Mouse (Mus musculus): Measurements from ENCODE around the gene Dpp4. TPM values are rescaled to one million over a fixed set of nuclear protein-coding genes. Genes with fewer than 3 reads are reported as not detected.

The Dpp4 gene
- total and polyA plus RNA-seq, 2 experiments from 2014 or later = 2.2 to 5.4 TPM

DNA sequence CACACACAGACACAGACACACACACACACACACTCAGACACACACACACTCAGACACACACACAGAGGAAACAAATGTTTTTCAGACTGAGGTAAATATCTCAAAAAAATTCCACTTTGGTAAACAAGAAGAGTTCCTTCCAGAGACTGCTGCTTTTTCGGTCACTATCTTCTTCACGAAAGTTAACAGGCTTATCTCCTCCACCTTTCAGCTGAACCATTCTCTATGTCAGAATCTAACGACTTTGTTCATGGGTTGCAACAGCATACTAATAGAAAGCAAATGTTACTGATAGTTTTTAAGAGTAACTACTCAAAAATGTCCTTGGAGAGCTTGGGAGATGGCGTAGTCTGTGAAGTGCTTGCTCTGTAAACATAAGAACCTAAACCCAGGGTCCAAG, 124.5 kb downstream of the Dpp4 start:
- Histone ChIP-seq H3K9ac (replicated peaks; ENCODE audit: low read length, poor library complexity, severe bottlenecking) (no peak overlapping the region), H3K4me2 (ENCODE audit: low read depth, low read length, poor library complexity, severe bottlenecking) (no peak overlapping the region), H3K27me3 (ENCODE audit: insufficient read depth, low read length) (no peaks in the 10 kb centered on the region), H3K27ac (ENCODE audit: low read depth, low read length) (no peak overlapping the region), H3K9me3 (ENCODE audit: low read length) (no peaks in the 10 kb centered on the region), H3K4me3 (ENCODE audit: low read depth, low read length) (no peak overlapping the region), H3K36me3 (ENCODE audit: insufficient read depth, low read length) (no peaks in the 10 kb centered on the region), H3K4me1 (ENCODE audit: insufficient read depth, low read length) (no peaks in the 10 kb centered on the region)
- no peak for TF ChIP-seq CTCF (IDR thresholded peaks at IDR 0.05)
- DNase-seq (ENCODE audit: low spot score) (no peak), ATAC-seq (ENCODE audit: low FRiP score) (no peak)
- 71% methylated on average over 4 of the region's 4 CpGs for WGBS

DNA sequence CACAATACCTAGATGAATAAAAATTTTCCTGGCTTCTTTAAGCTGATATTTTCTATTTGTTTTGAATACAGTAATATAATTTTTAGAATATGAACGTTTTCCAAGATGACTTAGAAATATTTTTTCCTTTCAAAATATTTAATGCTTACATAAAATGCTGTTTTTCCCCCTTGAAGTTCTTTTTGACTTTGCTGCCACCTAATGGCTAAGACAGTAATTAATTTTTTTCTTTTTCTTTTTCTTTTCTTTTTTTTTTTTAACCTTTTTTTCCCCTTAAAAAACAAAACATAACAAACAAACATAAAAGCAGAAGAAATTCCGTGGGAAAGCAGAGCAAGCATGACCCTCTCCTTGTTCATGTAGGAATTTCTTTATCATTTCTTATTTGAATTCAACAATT, 126.2 kb downstream of the Dpp4 start:
- Histone ChIP-seq H3K4me3 (ENCODE audit: low read depth, low read length) (no peak overlapping the region), H3K27me3 (ENCODE audit: insufficient read depth, low read length) (no peaks in the 10 kb centered on the region), H3K36me3 (ENCODE audit: insufficient read depth, low read length) (no peaks in the 10 kb centered on the region), H3K4me1 (ENCODE audit: insufficient read depth, low read length) (no peaks in the 10 kb centered on the region), H3K27ac (ENCODE audit: low read depth, low read length) (no peak overlapping the region), H3K9ac (replicated peaks; ENCODE audit: low read length, poor library complexity, severe bottlenecking) (no peak overlapping the region), H3K4me2 (ENCODE audit: low read depth, low read length, poor library complexity, severe bottlenecking) (no peak overlapping the region), H3K9me3 (ENCODE audit: low read length) (no peaks in the 10 kb centered on the region)
- WGBS = under 1% methylated on average over 2 of the region's 2 CpGs
- DNase-seq (ENCODE audit: low spot score) = peak; percentile 19
- TF ChIP-seq CTCF (IDR thresholded peaks at IDR 0.05) = peak; percentile 66
- no peak for ATAC-seq (ENCODE audit: low FRiP score)

- TF ChIP-seq CTCF (IDR thresholded peaks at IDR 0.05) = no peak
- Histone ChIP-seq H3K9me3 (ENCODE audit: low read length) (no peaks in the 10 kb centered on the region), H3K36me3 (ENCODE audit: insufficient read depth, low read length) (no peaks in the 10 kb centered on the region), H3K27me3 (ENCODE audit: insufficient read depth, low read length) (no peaks in the 10 kb centered on the region), H3K4me2 (ENCODE audit: low read depth, low read length, poor library complexity, severe bottlenecking) (no peak overlapping the region), H3K27ac (ENCODE audit: low read depth, low read length) (no peak overlapping the region), H3K9ac (replicated peaks; ENCODE audit: low read length, poor library complexity, severe bottlenecking) (no peak overlapping the region), H3K4me3 (ENCODE audit: low read depth, low read length) (no peak overlapping the region), H3K4me1 (ENCODE audit: insufficient read depth, low read length) (no peaks in the 10 kb centered on the region)
- 86% methylated on average over 2 of the region's 2 CpGs for WGBS
- DNase-seq (ENCODE audit: low spot score) = no peak
- no peak for ATAC-seq (ENCODE audit: low FRiP score)
Observed at GRCm38 (mm10) chr2:62285026-62285425, 127.0 kb downstream of the Dpp4 start.

Other genes starting within 250 kb of the Dpp4 start
- not detected in 2 replicates for gene Gcg, start 71.4 kb upstream of the Dpp4 start, total RNA-seq (2014; rRNA removed)
- gene Gcg, start 71.4 kb upstream of the Dpp4 start, polyA plus RNA-seq (2015; fragmentation: Nextera tagmentation; extraction: Ambion mirVana) = 0.23 TPM in 1 of 2 replicates, not detected in the other
- 0.77 and 1.7 TPM in 2 replicates for gene Fap, start 161.8 kb upstream of the Dpp4 start, total RNA-seq (2014; rRNA removed)
- gene Fap, start 161.8 kb upstream of the Dpp4 start, polyA plus RNA-seq (2015; fragmentation: Nextera tagmentation; extraction: Ambion mirVana) = 0.49 and 0.52 TPM in 2 replicates
- gene Ifih1, start 234.0 kb upstream of the Dpp4 start, total RNA-seq (2014; rRNA removed) = 1.2 and 2.7 TPM in 2 replicates
- 1.3 and 1.9 TPM in 2 replicates for gene Ifih1, start 234.0 kb upstream of the Dpp4 start, polyA plus RNA-seq (2015; fragmentation: Nextera tagmentation; extraction: Ambion mirVana)